Mouse (Mus musculus) heart, adult 18-20 months (tissue): ENCODE results near the gene Wdfy3. TPM values are rescaled to one million over a fixed set of nuclear protein-coding genes. Genes with fewer than 3 reads are reported as not detected.
"Not testable (repeated sequence)": the region's sequence is repeated elsewhere in the genome, so short reads cannot be mapped to it uniquely, and the experiment has no call there.

ENCODE experiments used
- DNase-seq, 2 experiments: peaks; one replicate each; pipeline ENCODE4 v3.0.0; 2021 to 2022; ENCODE audit warnings: mixed read lengths in 1 of 2
- long read RNA-seq, 2 experiments: library from polyadenylated mRNA; stranded (forward); transcript quantifications; one replicate each; pipeline ENCODE4 v2.0.0; 2021
- total RNA-seq, 2 experiments: library from RNA; stranded (reverse); gene quantifications; 2 replicates each; pipeline ENCODE4 v1.2.3; 2021

Gene Wdfy3
- 10 to 100 TPM; 27.1 to 30.2 TPM for total RNA-seq
- long read RNA-seq, experiment 1, partial matches to known transcripts: 3 of 3 reads
- long read RNA-seq, experiment 1, other reads (novel, unspliced or antisense): 0 of 3 reads
- long read RNA-seq, experiment 2, partial matches to known transcripts: 1 of 3 reads
- long read RNA-seq, experiment 2, other reads (novel, unspliced or antisense): 2 of 3 reads

GRCm38 (mm10) chr5:102069767-102070413 is at the start of gene Wdfy3:
Gene Wdfy3 (minus strand): TSS chr5:102069921.
- DNase-seq: peak; percentile 90 to 95

GRCm38 (mm10) chr5:102113009-102113408 is 43.3 kb upstream of the Wdfy3 start:
- DNase-seq: peak in 1 of 2 experiments; percentile 1

GRCm38 (mm10) chr5:102112034-102112433 is 42.3 kb upstream of the Wdfy3 start:
- DNase-seq: no peak

GRCm38 (mm10) chr5:102110031-102110430 is 40.3 kb upstream of the Wdfy3 start:
- no peak for DNase-seq

GRCm38 (mm10) chr5:102105919-102106318 is 36.2 kb upstream of the Wdfy3 start:
- DNase-seq: no peak

GRCm38 (mm10) chr5:102101815-102102214 is 32.1 kb upstream of the Wdfy3 start:
- not testable (repeated sequence) for DNase-seq

- DNase-seq: no peak
These were observed 30.8 kb upstream of the Wdfy3 start for GRCm38 (mm10) chr5:102100246-102101241.

GRCm38 (mm10) chr5:102095576-102095975 is 25.9 kb upstream of the Wdfy3 start:
- no peak for DNase-seq

- DNase-seq: no peak
These were observed 21.0 kb upstream of the Wdfy3 start for GRCm38 (mm10) chr5:102090686-102091085.

GRCm38 (mm10) chr5:102084737-102085705 is 15.3 kb upstream of the Wdfy3 start:
- no peak for DNase-seq

- peak; percentile 61 to 85 for DNase-seq
These were observed 4.4 kb upstream of the Wdfy3 start for GRCm38 (mm10) chr5:102074086-102074485.

GRCm38 (mm10) chr5:102072057-102072456 is 2.3 kb upstream of the Wdfy3 start:
- no peak for DNase-seq

- DNase-seq: no peak
These were observed 1.5 kb upstream of the Wdfy3 start for GRCm38 (mm10) chr5:102071241-102071640.

GRCm38 (mm10) chr5:102070788-102071187 is 1.1 kb upstream of the Wdfy3 start:
- peak; percentile 8 to 35 for DNase-seq

GRCm38 (mm10) chr5:102070414-102070768 is 670 bp upstream of the Wdfy3 start:
- peak; percentile 57 to 77 for DNase-seq

GRCm38 (mm10) chr5:102069051-102069766 is 512 bp downstream of the Wdfy3 start:
- DNase-seq: peak; percentile 41 to 63

- DNase-seq: no peak
These were observed 3.3 kb downstream of the Wdfy3 start for GRCm38 (mm10) chr5:102066458-102066857.

- DNase-seq: no peak
These were observed 6.5 kb downstream of the Wdfy3 start for GRCm38 (mm10) chr5:102063013-102063752.

GRCm38 (mm10) chr5:102061816-102062215 is 7.9 kb downstream of the Wdfy3 start:
- DNase-seq: no peak

GRCm38 (mm10) chr5:102055946-102056345 is 13.8 kb downstream of the Wdfy3 start:
- peak in 1 of 2 experiments; percentile 26 for DNase-seq
